ENCODE assay signal across 8 mouse cellular contexts in the genomic region with DNA sequence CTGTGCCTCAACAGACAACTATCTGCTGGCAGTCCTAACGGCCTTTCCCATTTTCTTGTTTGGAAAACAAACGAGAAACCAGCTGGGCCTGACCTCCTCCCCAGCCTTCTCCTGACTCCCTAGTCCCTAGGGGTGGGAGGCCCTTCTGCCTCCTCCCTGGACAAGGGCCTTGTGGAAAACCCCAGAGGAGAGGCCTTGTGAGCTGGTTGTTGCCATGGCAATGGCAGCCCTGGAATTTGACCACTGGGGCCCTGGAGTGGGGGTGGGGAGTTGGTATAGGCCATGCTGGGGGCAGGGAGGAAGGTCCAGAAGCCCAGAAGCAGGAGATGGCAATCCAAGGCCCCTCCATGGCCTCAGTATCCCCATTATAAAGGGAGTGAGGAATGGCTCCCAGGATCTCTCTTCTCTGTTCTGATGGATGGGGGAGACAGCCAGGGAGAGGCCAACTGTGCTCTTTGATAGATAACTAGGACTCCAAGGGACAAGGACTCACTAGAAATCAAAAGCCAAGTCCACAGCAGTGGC. TPM values are rescaled to one million over a fixed set of nuclear protein-coding genes. Genes with fewer than 3 reads are reported as not detected.
A peak's percentile ranks its signal among the peaks of the same experiment; 100 is the strongest.
DNase-seq lines count a peak whose midpoint lies in the region; ATAC-seq and TF ChIP-seq lines count a peak whose summit lies in the region.

No protein-coding gene starts in this region.

- TF ChIP-seq POLR2A in lung, adult 2 months (IDR thresholded peaks at IDR 0.05; ENCODE audit: borderline replicate concordance, extremely low read depth, low read depth, low read length) = no peak

- peaks cover 11% of the 10 kb centered on the region for H3K36me3 ChIP-seq in kidney, embryonic 16.5 days (ENCODE audit: insufficient read depth, low read length)
- no peaks in the 10 kb centered on the region for H3K36me3 ChIP-seq in midbrain, embryonic 13.5 days

- peak overlapping the region; percentile 80 for H3K27ac ChIP-seq in kidney, embryonic 16.5 days (ENCODE audit: low read length)
- H3K27ac ChIP-seq in midbrain, embryonic 13.5 days = peak overlapping the region; percentile 42; the same call in 1 of the 2 replicates

- H3K27me3 ChIP-seq in kidney, embryonic 16.5 days (ENCODE audit: insufficient read depth, low read length) = no peaks in the 10 kb centered on the region
- no peaks in the 10 kb centered on the region for H3K27me3 ChIP-seq in midbrain, embryonic 13.5 days

- no peak for TF ChIP-seq CTCF in lung, adult 2 months (IDR thresholded peaks at IDR 0.05; ENCODE audit: insufficient read depth, low read length)

- H3K4me1 ChIP-seq in lung, adult 2 months (ENCODE audit: control insufficient read depth, insufficient read depth, low read length) = peaks cover 4% of the 10 kb centered on the region; the same call in 1 of the 2 replicates
- peaks cover 84% of the 10 kb centered on the region for H3K4me1 ChIP-seq in kidney, embryonic 16.5 days (ENCODE audit: insufficient read depth, low read length)
- peaks cover 24% of the 10 kb centered on the region for H3K4me1 ChIP-seq in midbrain, embryonic 13.5 days (replicated peaks)

- no peaks in the 10 kb centered on the region for H3K9me3 ChIP-seq in kidney, embryonic 16.5 days (ENCODE audit: low read length)
- H3K9me3 ChIP-seq in midbrain, embryonic 13.5 days = no peaks in the 10 kb centered on the region

- H3K9ac ChIP-seq in kidney, embryonic 16.5 days (replicated peaks; ENCODE audit: low read length) = peak overlapping the region; percentile 9; the same call in 1 of the 2 replicates
- peak overlapping the region; percentile 36; the same call in 1 of the 2 replicates for H3K9ac ChIP-seq in midbrain, embryonic 13.5 days (replicated peaks)

- peak; percentile 44 to 61 for DNase-seq in lung, adult 18-20 months
- DNase-seq in lung, adult 2 months = no peak
- DNase-seq in heart, adult 8-10 months (ENCODE audit: low spot score) = peak; percentile 45
- no peak for DNase-seq in cerebellum, adult 8-10 months
- no peak for DNase-seq in cerebellum, postnatal 36 days
- DNase-seq in cerebellum, adult 9-11 months = no peak

- no peak overlapping the region for H3K4me3 ChIP-seq in lung, adult 2 months (replicated peaks; ENCODE audit: extremely low read depth, low read depth, low read length)
- H3K4me3 ChIP-seq in kidney, embryonic 16.5 days (ENCODE audit: low read length) = no peak overlapping the region
- H3K4me3 ChIP-seq in midbrain, embryonic 13.5 days (replicated peaks) = no peak overlapping the region

- WGBS in lung, adult 2 months = 50% methylated on average over 2 of the region's 2 CpGs
- 5% methylated on average over 2 of the region's 2 CpGs for WGBS in kidney, embryonic 16.5 days
- WGBS in midbrain, embryonic 13.5 days = 8% methylated on average over 2 of the region's 2 CpGs

- peak overlapping the region; percentile 17; the same call in 1 of the 2 replicates for H3K4me2 ChIP-seq in kidney, embryonic 16.5 days (replicated peaks; ENCODE audit: low read depth, low read length)
- H3K4me2 ChIP-seq in midbrain, embryonic 13.5 days (replicated peaks) = no peak overlapping the region

- peak; percentile 58 for ATAC-seq in kidney, embryonic 16.5 days (ENCODE audit: low FRiP score, low TSS enrichment)
- no peak for ATAC-seq in midbrain, embryonic 13.5 days

RNA-seq across cellular contexts. Expression of a gene that starts 20.6 kb away (rescaled TPM):
- 56.6 and 59.0 TPM in 2 replicates for polyA plus RNA-seq in lung, adult 2 months (2012; rRNA removed)
- 10 to 100 TPM; 25.0 to 36.6 (median 28.1) TPM for total RNA-seq in heart, adult 8-10 months (2022)
- polyA plus RNA-seq in kidney, embryonic 16.5 days (2015; fragmentation: Nextera tagmentation; extraction: Ambion mirVana) = 10.7 and 10.8 TPM in 2 replicates
- polyA plus RNA-seq in midbrain, embryonic 13.5 days (2015; fragmentation: Nextera tagmentation; extraction: Ambion mirVana) = 5.8 and 5.9 TPM in 2 replicates

RNA-seq across cellular contexts. Expression of a gene that starts 48.1 kb away (rescaled TPM):
- 13.1 and 20.0 TPM in 2 replicates for polyA plus RNA-seq in lung, adult 2 months (2012; rRNA removed)
- 1 to 10 TPM; 3.8 to 4.1 (median 3.9) TPM for total RNA-seq in heart, adult 8-10 months (2022)
- 3.8 and 4.8 TPM in 2 replicates for polyA plus RNA-seq in kidney, embryonic 16.5 days (2015; fragmentation: Nextera tagmentation; extraction: Ambion mirVana)
- polyA plus RNA-seq in midbrain, embryonic 13.5 days (2015; fragmentation: Nextera tagmentation; extraction: Ambion mirVana) = 2.7 and 3.5 TPM in 2 replicates

Comparison
In these comparisons a context has a peak if more than half of its experiments do, and no peak if none do; other contexts are left out.
1. DNase-seq: peak in lung, adult 18-20 months (2 of 2) and heart, adult 8-10 months (single experiment); none in lung, adult 2 months (single experiment), cerebellum, adult 8-10 months (single experiment), cerebellum, postnatal 36 days (0 of 2) and cerebellum, adult 9-11 months (single experiment).